8 mouse cellular contexts compared by ENCODE assay signal in the genomic region with DNA sequence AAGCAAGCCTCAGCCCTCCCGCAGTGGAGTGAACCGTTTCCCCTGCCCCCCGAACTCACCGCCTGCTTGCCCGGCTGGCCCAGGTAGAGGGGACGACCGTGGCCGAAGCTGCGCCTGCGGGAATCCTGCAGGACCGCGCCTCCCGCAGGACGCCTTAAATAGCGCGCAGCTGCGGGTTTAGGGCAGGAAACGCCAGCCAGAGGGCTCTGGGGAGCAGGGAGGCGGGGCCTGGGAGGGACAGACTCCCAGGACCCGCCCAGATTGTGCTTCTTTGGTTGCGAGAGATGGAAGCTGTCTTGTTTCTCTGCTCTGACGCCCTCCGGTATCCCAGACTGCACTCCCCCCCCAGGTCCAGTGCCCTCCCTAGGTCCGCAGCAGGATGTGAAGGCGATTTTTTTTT. TPM values are rescaled to one million over a fixed set of nuclear protein-coding genes. Genes with fewer than 3 reads are reported as not detected.
DNase-seq lines count a peak whose midpoint lies in the region; ATAC-seq and TF ChIP-seq lines count a peak whose summit lies in the region.

A gene (minus strand): TSS at position 179 of the 400 bp plus-strand sequence.

- intact Hi-C loops in left cerebral cortex, postnatal 25 days (cut with DNase I): loop anchor here (10.0 kb wide), 2 partner anchors 149 to 759 kb away; a partner anchor contains a TSS

- ATAC-seq in megakaryocyte-erythroid progenitor cell, adult 5-6 weeks (replicated peaks; ENCODE audit: low FRiP score, low TSS enrichment, poor library complexity, severe bottlenecking): peak; percentile 84

- no peak within 1 kb of the TSS for H3K27ac ChIP-seq in cortical plate, adult 2 months (ENCODE audit: insufficient read depth, low read length)

- DNase-seq in adrenal gland, adult 8-10 months: peak; percentile 64
- peak; percentile 83 for DNase-seq in gastrocnemius, postnatal 25 days
- peak; percentile 49 for DNase-seq in induced T-regulatory cell, adult 2 months (ENCODE audit: low read depth)
- DNase-seq in left cerebral cortex, postnatal 25 days (ENCODE audit: low spot score in 2 of 2): peak; percentile 60 to 64
- peak; percentile 34 to 56 for DNase-seq in right cerebral cortex, postnatal 36 days (ENCODE audit: low spot score in 2 of 2)
- no peak for DNase-seq in natural killer cell, adult 2 months (ENCODE audit: low spot score in 2 of 2)

- peak within 1 kb of the TSS; percentile 41 for H3K4me3 ChIP-seq in cortical plate, adult 2 months (ENCODE audit: insufficient read depth, low read length)

- 0 out of 2 replicates have a peak, but pooled peaks have one; percentile 3 for TF ChIP-seq CTCF in cortical plate, adult 2 months (IDR thresholded peaks at IDR 0.05; ENCODE audit: extremely low read depth, insufficient read depth, low read length)

- 0 out of 2 replicates have a peak, but pooled peaks have one; percentile 40 for TF ChIP-seq POLR2A in cortical plate, adult 2 months (IDR thresholded peaks at IDR 0.05; ENCODE audit: extremely low read depth, insufficient read depth, low read length)

- no peaks in the 10 kb centered on the region for H3K4me1 ChIP-seq in cortical plate, adult 2 months (ENCODE audit: control insufficient read depth, insufficient read depth, low read length)

RNA-seq across cellular contexts. Expression of the gene that starts here (rescaled TPM):
- 1 to 10 TPM; 3.1 to 7.0 (median 4.5) TPM for total RNA-seq in adrenal gland, adult 8-10 months (2022)
- polyA plus RNA-seq in cortical plate, adult 2 months (2012; rRNA removed): 8.5 and 9.9 TPM in 2 replicates
- total RNA-seq in gastrocnemius, postnatal 25 days (2021): 1 to 10 TPM; 4.1 to 6.7 TPM
- total RNA-seq in left cerebral cortex, postnatal 25 days (2021): 1 to 10 TPM; 3.1 to 4.8 TPM
- not detected in 2 replicates for total RNA-seq in megakaryocyte-erythroid progenitor cell, adult 5-6 weeks (2014; fragmentation: Nextera tagmentation)
- total RNA-seq in megakaryocyte-erythroid progenitor cell, adult 5-6 weeks (2017): not detected in 2 replicates

Comparison
In these comparisons a context has a peak if more than half of its experiments do, and no peak if none do; other contexts are left out.
1. RNA of the gene that starts here (total RNA-seq): 4.1 to 6.7 TPM in gastrocnemius, postnatal 25 days, 3.1 to 7.0 TPM in adrenal gland, adult 8-10 months and 3.1 to 4.8 TPM in left cerebral cortex, postnatal 25 days; not detected in megakaryocyte-erythroid progenitor cell, adult 5-6 weeks; every median in the first group is over 4 times any median in the second.
2. Peak in ATAC-seq in megakaryocyte-erythroid progenitor cell, adult 5-6 weeks; RNA of the gene not detected or under 1 TPM.
3. DNase-seq: peak in adrenal gland, adult 8-10 months (single experiment), gastrocnemius, postnatal 25 days (single experiment), induced T-regulatory cell, adult 2 months (single experiment), left cerebral cortex, postnatal 25 days (2 of 2) and right cerebral cortex, postnatal 36 days (2 of 2); none in natural killer cell, adult 2 months (0 of 2).